Mouse (Mus musculus): ENCODE measurements around the gene Mgat3. TPM values are rescaled to one million over a fixed set of nuclear protein-coding genes. Genes with fewer than 3 reads are reported as not detected.

Mgat3 gene
- polyA plus RNA-seq, 1 experiment from 2014 or later: 10.8 TPM

Other genes starting within 250 kb of the Mgat3 start
- gene Cbx7, start 202.6 kb upstream of the Mgat3 start, polyA plus RNA-seq (2015; fragmentation: Nextera tagmentation; extraction: Ambion mirVana): 3.0 and 4.0 TPM in 2 replicates
- 3.4 and 3.6 TPM in 2 replicates for gene Pdgfb, start 158.7 kb upstream of the Mgat3 start, polyA plus RNA-seq (2015; fragmentation: Nextera tagmentation; extraction: Ambion mirVana)
- 49.5 and 58.4 TPM in 2 replicates for gene Syngr1, start 82.4 kb upstream of the Mgat3 start, polyA plus RNA-seq (2015; fragmentation: Nextera tagmentation; extraction: Ambion mirVana)
- gene Rpl3, start 81.9 kb upstream of the Mgat3 start, polyA plus RNA-seq (2015; fragmentation: Nextera tagmentation; extraction: Ambion mirVana): 605 and 629 TPM in 2 replicates
- gene Tab1, start 40.6 kb upstream of the Mgat3 start, polyA plus RNA-seq (2015; fragmentation: Nextera tagmentation; extraction: Ambion mirVana): 40.7 and 43.8 TPM in 2 replicates
- 42.7 and 42.9 TPM in 2 replicates for gene Mief1, start 60.3 kb downstream of the Mgat3 start, polyA plus RNA-seq (2015; fragmentation: Nextera tagmentation; extraction: Ambion mirVana)
- gene AC140267.1, start 62.1 kb downstream of the Mgat3 start, polyA plus RNA-seq (2015; fragmentation: Nextera tagmentation; extraction: Ambion mirVana): 4.1 TPM in 1 of 2 replicates, not detected in the other
- gene Atf4, start 81.5 kb downstream of the Mgat3 start, polyA plus RNA-seq (2015; fragmentation: Nextera tagmentation; extraction: Ambion mirVana): 122 and 139 TPM in 2 replicates
- gene Rps19bp1, start 90.6 kb downstream of the Mgat3 start, polyA plus RNA-seq (2015; fragmentation: Nextera tagmentation; extraction: Ambion mirVana): 60.6 and 65.5 TPM in 2 replicates
- gene Cacna1i, start 113.5 kb downstream of the Mgat3 start, polyA plus RNA-seq (2015; fragmentation: Nextera tagmentation; extraction: Ambion mirVana): 0.42 and 0.60 TPM in 2 replicates